Mouse (Mus musculus): ENCODE results near the gene Rgma. TPM values are rescaled to one million over a fixed set of nuclear protein-coding genes. Genes with fewer than 3 reads are reported as not detected.
A peak's percentile ranks its signal among the peaks of the same experiment; 100 is the strongest.

Gene Rgma
- total and polyA plus RNA-seq, 2 experiments from 2014 or later = 39.9 to 96.4 TPM

GRCm38 (mm10) chr7:73411986-73412385 lies 36.7 kb downstream of the Rgma start:
- 65% methylated on average over 4 of the region's 4 CpGs for WGBS
- DNase-seq (no peak), ATAC-seq (peak; percentile 16; the same call in 1 of the 2 replicates)
- peaks cover 15% of the 10 kb centered on the region for H3K36me3 ChIP-seq (ENCODE audit: insufficient read depth)
- H3K4me1 ChIP-seq (ENCODE audit: insufficient read depth) = no peaks in the 10 kb centered on the region
- no peaks in the 10 kb centered on the region for H3K27me3 ChIP-seq (ENCODE audit: insufficient read depth, low read length)
- no peak overlapping the region for H3K4me2 ChIP-seq (ENCODE audit: low read depth)
- no peak for TF ChIP-seq CTCF (IDR thresholded peaks at IDR 0.05; ENCODE audit: low read depth)
- H3K9me3 ChIP-seq (ENCODE audit: low read length) = no peaks in the 10 kb centered on the region
- no peak overlapping the region for H3K4me3 ChIP-seq (ENCODE audit: low read depth, low read length)
- H3K27ac ChIP-seq (ENCODE audit: low read depth, low read length) = no peak overlapping the region
- no peak overlapping the region for H3K9ac ChIP-seq

- no peak overlapping the region for H3K4me3 ChIP-seq (ENCODE audit: low read depth, low read length)
- no peaks in the 10 kb centered on the region for H3K27me3 ChIP-seq (ENCODE audit: insufficient read depth, low read length)
- no peaks in the 10 kb centered on the region for H3K9me3 ChIP-seq (ENCODE audit: low read length)
- ATAC-seq (peak; percentile 30; the same call in 1 of the 2 replicates), DNase-seq (no peak)
- peaks cover 19% of the 10 kb centered on the region for H3K36me3 ChIP-seq (ENCODE audit: insufficient read depth)
- H3K4me1 ChIP-seq (ENCODE audit: insufficient read depth) = no peaks in the 10 kb centered on the region
- no peak overlapping the region for H3K27ac ChIP-seq (ENCODE audit: low read depth, low read length)
- no peak for TF ChIP-seq CTCF (IDR thresholded peaks at IDR 0.05; ENCODE audit: low read depth)
- no peak overlapping the region for H3K4me2 ChIP-seq (ENCODE audit: low read depth)
- 54% methylated on average over 7 of the region's 7 CpGs for WGBS
- H3K9ac ChIP-seq = no peak overlapping the region
Measured at GRCm38 (mm10) chr7:73412419-73412818, 37.1 kb downstream of the Rgma start.

- ATAC-seq (no peak), DNase-seq (no peak)
- peaks cover 33% of the 10 kb centered on the region for H3K36me3 ChIP-seq (ENCODE audit: insufficient read depth)
- no peaks in the 10 kb centered on the region for H3K4me1 ChIP-seq (ENCODE audit: insufficient read depth)
- no peak overlapping the region for H3K27ac ChIP-seq (ENCODE audit: low read depth, low read length)
- no peaks in the 10 kb centered on the region for H3K27me3 ChIP-seq (ENCODE audit: insufficient read depth, low read length)
- TF ChIP-seq CTCF (IDR thresholded peaks at IDR 0.05; ENCODE audit: low read depth) = no peak
- no peak overlapping the region for H3K4me3 ChIP-seq (ENCODE audit: low read depth, low read length)
- H3K4me2 ChIP-seq (ENCODE audit: low read depth) = no peak overlapping the region
- no peaks in the 10 kb centered on the region for H3K9me3 ChIP-seq (ENCODE audit: low read length)
- WGBS = 63% methylated on average over 12 of the region's 14 CpGs
- H3K9ac ChIP-seq = no peak overlapping the region
Measured at GRCm38 (mm10) chr7:73414192-73414591, 38.9 kb downstream of the Rgma start.

GRCm38 (mm10) chr7:73419375-73419774 lies 44.1 kb downstream of the Rgma start:
- Histone ChIP-seq H3K9ac (no peak overlapping the region), H3K36me3 (ENCODE audit: insufficient read depth) (peaks cover 24% of the 10 kb centered on the region), H3K4me2 (ENCODE audit: low read depth) (no peak overlapping the region), H3K4me1 (ENCODE audit: insufficient read depth) (no peaks in the 10 kb centered on the region), H3K27me3 (ENCODE audit: insufficient read depth, low read length) (no peaks in the 10 kb centered on the region), H3K9me3 (ENCODE audit: low read length) (no peaks in the 10 kb centered on the region), H3K4me3 (ENCODE audit: low read depth, low read length) (no peak overlapping the region), H3K27ac (ENCODE audit: low read depth, low read length) (no peak overlapping the region)
- DNase-seq (peak; percentile 38), ATAC-seq (0 out of 2 replicates have a peak, but pooled peaks have one; percentile 7)
- TF ChIP-seq CTCF (IDR thresholded peaks at IDR 0.05; ENCODE audit: low read depth) = peak; percentile 39; the same call in 1 of the 2 replicates
- 28% methylated on average over 7 of the region's 7 CpGs for WGBS

- Histone ChIP-seq H3K4me3 (ENCODE audit: low read depth, low read length) (no peak overlapping the region), H3K36me3 (ENCODE audit: insufficient read depth) (peaks cover 24% of the 10 kb centered on the region), H3K9ac (no peak overlapping the region), H3K27ac (ENCODE audit: low read depth, low read length) (no peak overlapping the region; the same call in 1 of the 2 replicates), H3K27me3 (ENCODE audit: insufficient read depth, low read length) (no peaks in the 10 kb centered on the region), H3K4me2 (ENCODE audit: low read depth) (no peak overlapping the region), H3K9me3 (ENCODE audit: low read length) (no peaks in the 10 kb centered on the region), H3K4me1 (ENCODE audit: insufficient read depth) (no peaks in the 10 kb centered on the region)
- 39% methylated on average over 5 of the region's 5 CpGs for WGBS
- ATAC-seq = no peak
- no peak for TF ChIP-seq CTCF (IDR thresholded peaks at IDR 0.05; ENCODE audit: low read depth)
- no peak for DNase-seq
Measured at GRCm38 (mm10) chr7:73420827-73421226, 45.5 kb downstream of the Rgma start.

GRCm38 (mm10) chr7:73421278-73422015 lies 46.1 kb downstream of the Rgma start:
- H3K4me2 ChIP-seq (ENCODE audit: low read depth) = no peak overlapping the region
- DNase-seq = peak; percentile 63

More at GRCm38 (mm10) chr7:73421278-73422015, 46.1 kb downstream of the Rgma start:
- H3K4me3 ChIP-seq (ENCODE audit: low read depth, low read length) = no peak overlapping the region
- no peak overlapping the region for H3K9ac ChIP-seq
- H3K27ac ChIP-seq (ENCODE audit: low read depth, low read length) = no peak overlapping the region
- WGBS = 29% methylated on average over 9 of the region's 9 CpGs
- H3K4me1 ChIP-seq (ENCODE audit: insufficient read depth) = no peaks in the 10 kb centered on the region
- H3K36me3 ChIP-seq (ENCODE audit: insufficient read depth) = peaks cover 24% of the 10 kb centered on the region
- no peaks in the 10 kb centered on the region for H3K9me3 ChIP-seq (ENCODE audit: low read length)
- peak; percentile 34 for ATAC-seq
- no peaks in the 10 kb centered on the region for H3K27me3 ChIP-seq (ENCODE audit: insufficient read depth, low read length)
- TF ChIP-seq CTCF (IDR thresholded peaks at IDR 0.05; ENCODE audit: low read depth) = no peak

Data from forebrain, postnatal 0 days (tissue).